Mouse (Mus musculus) midbrain, embryonic 16.5 days (tissue): ENCODE measurements around the gene Gm9903. TPM values are rescaled to one million over a fixed set of nuclear protein-coding genes. Genes with fewer than 3 reads are reported as not detected.
A peak's percentile ranks its signal among the peaks of the same experiment; 100 is the strongest.

Experiments
- ATAC-seq: fragments of 200-750 bp; cut with Nextera tagmentation; 2 replicates; pipeline ENCODE4 v1.8.0; 2017; ENCODE audit warnings: moderate TSS enrichment
- H3K27ac ChIP-seq: fragments of 300-500 bp; sonication (generic); 2 replicates; pipeline ENCODE4 v1.5.1; 2014; ENCODE audit warnings: mild to moderate bottlenecking, low read length, mixed read lengths
- H3K27me3 ChIP-seq: fragments of 300-500 bp; sonication (generic); 2 replicates; pipeline ENCODE4 v1.6.1; 2014; ENCODE audit warnings: low read depth, low read length, mixed read lengths; ENCODE audit not compliant: control insufficient read depth, insufficient read depth
- H3K36me3 ChIP-seq: fragments of 300-500 bp; sonication (generic); 2 replicates; pipeline ENCODE4 v1.6.1; 2014; ENCODE audit warnings: mild to moderate bottlenecking, low read length, moderate library complexity, mixed read lengths; ENCODE audit not compliant: control insufficient read depth, insufficient read depth
- H3K4me1 ChIP-seq: fragments of 300-500 bp; sonication (generic); 2 replicates; pipeline ENCODE4 v1.6.1; 2014; ENCODE audit warnings: mild to moderate bottlenecking, low read length, mixed read lengths; ENCODE audit not compliant: control insufficient read depth, insufficient read depth
- H3K4me2 ChIP-seq: fragments of 300-500 bp; sonication (generic); 2 replicates; pipeline ENCODE4 v1.6.1; 2014; ENCODE audit warnings: mild to moderate bottlenecking, low read length, mixed read lengths
- H3K4me3 ChIP-seq: fragments of 300-500 bp; sonication (generic); 2 replicates; pipeline ENCODE4 v1.5.1; 2014; ENCODE audit warnings: low read depth, mild to moderate bottlenecking, low read length, moderate library complexity, mixed read lengths
- H3K9ac ChIP-seq: fragments of 300-500 bp; sonication (generic); 2 replicates; pipeline ENCODE4 v1.6.1; 2014; ENCODE audit warnings: low read depth, low read length, mixed read lengths
- H3K9me3 ChIP-seq: fragments of 300-500 bp; sonication (generic); replicated peaks from 2 replicates; pipeline ENCODE4 v1.6.1; 2014; ENCODE audit warnings: mild to moderate bottlenecking, low read length, mixed read lengths; ENCODE audit not compliant: control insufficient read depth, poor library complexity, severe bottlenecking
- WGBS: fragments of 180-500 bp; shearing (Covaris S2); extraction: QIAGEN DNeasy Blood & Tissue Kit; methylation state at CpG from one replicate; pipeline ENCODE4 v1.1.7; 2014; 5-methylcytosine and 5-hydroxymethylcytosine counted together
- polyA plus RNA-seq: library from polyadenylated mRNA; unstranded; fragments of >200 nt; fragmentation: Nextera tagmentation; extraction: Ambion mirVana; gene quantifications from 2 replicates; pipeline ENCODE4 v1.2.1, GENCODE M21; 2015

Gm9903 gene
- polyA plus RNA-seq, 1 experiment from 2014 or later = 0.70 TPM

DNA sequence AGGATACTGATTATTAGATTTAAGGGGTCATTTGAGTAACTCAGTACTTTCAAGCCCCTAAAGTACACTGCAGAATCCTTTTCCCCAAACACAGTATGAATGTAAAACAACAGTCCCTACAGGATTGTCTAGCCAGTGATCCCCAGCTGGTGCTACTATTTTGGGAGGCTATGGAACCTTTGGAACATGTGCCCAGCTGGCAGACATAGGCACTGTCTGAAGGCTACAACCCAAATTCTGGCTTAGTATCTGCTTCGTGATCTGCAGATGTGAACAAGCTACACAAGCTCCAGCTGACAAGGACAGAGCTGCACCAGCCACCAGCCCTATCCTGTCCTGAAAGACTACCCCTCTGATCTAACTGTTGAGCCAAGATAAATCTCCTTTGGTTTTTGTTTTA is 2.8 kb downstream of the Gm9903 start:
- H3K36me3 ChIP-seq = no peaks in the 10 kb centered on the region
- H3K27me3 ChIP-seq = no peaks in the 10 kb centered on the region
- H3K9ac ChIP-seq = no peak overlapping the region
- H3K4me3 ChIP-seq = no peak overlapping the region
- H3K9me3 ChIP-seq = no peaks in the 10 kb centered on the region
- ATAC-seq = no peak
- peaks cover 16% of the 10 kb centered on the region for H3K4me1 ChIP-seq
- WGBS = 72% methylated on average over 1 of the region's 1 CpGs
- no peak overlapping the region for H3K27ac ChIP-seq
- H3K4me2 ChIP-seq = no peak overlapping the region

DNA sequence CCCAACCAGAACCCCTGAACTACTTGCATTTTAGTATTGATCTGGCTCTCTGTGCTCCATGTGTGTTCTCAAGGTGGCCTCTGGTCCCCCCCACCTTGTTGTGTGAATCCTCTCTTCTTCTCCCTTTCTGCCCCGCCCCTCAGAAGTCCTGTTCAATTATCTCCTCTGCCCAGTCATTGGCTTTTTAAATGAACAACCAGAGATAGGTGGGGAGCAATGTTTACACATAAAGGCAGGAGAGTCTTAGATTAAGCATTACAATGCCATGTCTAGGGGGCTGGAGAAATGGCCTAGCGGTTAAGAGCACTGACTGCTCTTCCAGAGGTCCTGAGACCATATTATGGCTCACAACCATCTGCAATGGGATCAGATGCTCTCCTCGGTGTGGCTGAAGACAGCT is 5.6 kb downstream of the Gm9903 start:
- 99% methylated on average over 3 of the region's 3 CpGs for WGBS
- no peak for ATAC-seq

DNA sequence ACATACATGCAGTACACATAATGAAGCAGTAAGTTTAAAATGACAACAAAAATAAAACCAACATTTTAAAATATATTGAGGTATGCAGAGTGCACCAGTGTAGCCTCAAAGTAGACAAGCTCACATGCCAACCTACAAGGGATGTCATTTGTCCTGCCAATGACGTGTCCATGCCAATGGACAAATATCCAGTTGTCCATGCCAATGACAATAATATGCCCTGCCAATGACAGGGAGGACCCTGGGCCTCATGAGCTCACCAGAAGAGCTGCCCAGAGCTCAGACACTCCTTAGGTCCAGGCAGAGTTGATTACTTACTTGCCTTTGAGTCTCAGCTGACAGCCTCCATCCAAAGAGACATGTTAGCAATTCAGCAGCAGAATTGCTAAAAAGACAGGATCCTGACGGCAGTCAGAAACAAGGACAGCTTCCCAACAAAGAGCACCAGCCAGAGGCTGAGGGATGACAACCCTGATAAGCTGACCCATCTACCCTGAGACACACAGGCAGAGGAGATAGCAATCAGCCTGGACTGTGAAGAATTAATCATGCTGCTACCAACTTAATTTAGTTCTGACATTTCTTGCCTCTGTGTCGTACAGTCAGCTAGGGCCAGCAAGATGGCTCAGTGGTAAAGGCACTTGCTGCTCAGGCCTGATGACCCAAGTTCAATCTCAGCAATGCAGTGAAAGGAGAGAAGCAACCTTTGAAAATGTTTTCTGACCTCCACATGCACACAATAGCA is 8.1 kb downstream of the Gm9903 start:
- no peak overlapping the region for H3K9ac ChIP-seq
- no peak overlapping the region for H3K4me2 ChIP-seq
- no peak overlapping the region for H3K27ac ChIP-seq
- H3K4me3 ChIP-seq = no peak overlapping the region
- H3K4me1 ChIP-seq = no peaks in the 10 kb centered on the region
- H3K27me3 ChIP-seq = no peaks in the 10 kb centered on the region
- no peaks in the 10 kb centered on the region for H3K9me3 ChIP-seq
- WGBS = 78% methylated on average over 3 of the region's 3 CpGs
- peaks cover 3% of the 10 kb centered on the region; the same call in 1 of the 2 replicates for H3K36me3 ChIP-seq
- ATAC-seq = no peak

More for the DNA sequence above, 5.6 kb downstream of the Gm9903 start:
- Histone ChIP-seq H3K4me3 (no peak overlapping the region), H3K9me3 (no peaks in the 10 kb centered on the region), H3K27me3 (no peaks in the 10 kb centered on the region), H3K36me3 (peaks cover 3% of the 10 kb centered on the region; the same call in 1 of the 2 replicates), H3K4me1 (peaks cover 3% of the 10 kb centered on the region; the same call in 1 of the 2 replicates), H3K9ac (no peak overlapping the region), H3K4me2 (no peak overlapping the region), H3K27ac (no peak overlapping the region)

DNA sequence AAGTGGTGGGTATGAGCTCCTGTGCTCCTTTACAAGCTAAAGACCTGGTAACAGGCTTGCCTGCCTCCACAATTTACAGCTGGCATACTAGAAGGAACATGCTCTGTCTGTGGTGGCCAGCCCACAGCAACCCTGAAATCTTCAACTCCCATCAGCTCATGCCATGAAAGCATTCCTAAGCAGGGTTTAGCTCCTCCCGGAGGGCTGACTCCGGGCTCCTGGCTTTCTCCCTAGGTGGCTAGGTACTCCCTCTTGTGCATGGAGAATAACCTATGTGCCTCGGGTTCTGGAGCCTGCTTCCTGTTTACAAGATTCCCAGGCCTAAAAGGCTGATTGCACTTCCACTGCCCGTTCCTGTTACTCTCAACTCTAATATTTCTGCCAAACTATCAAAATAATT is 9.1 kb downstream of the Gm9903 start:
- no peak overlapping the region for H3K4me2 ChIP-seq
- 63% methylated on average over 4 of the region's 4 CpGs for WGBS
- ATAC-seq = no peak
- no peaks in the 10 kb centered on the region for H3K27me3 ChIP-seq
- no peak overlapping the region for H3K4me3 ChIP-seq
- no peak overlapping the region for H3K27ac ChIP-seq
- no peaks in the 10 kb centered on the region for H3K9me3 ChIP-seq
- H3K36me3 ChIP-seq = peaks cover 9% of the 10 kb centered on the region; the same call in 1 of the 2 replicates
- no peaks in the 10 kb centered on the region for H3K4me1 ChIP-seq
- H3K9ac ChIP-seq = no peak overlapping the region

DNA sequence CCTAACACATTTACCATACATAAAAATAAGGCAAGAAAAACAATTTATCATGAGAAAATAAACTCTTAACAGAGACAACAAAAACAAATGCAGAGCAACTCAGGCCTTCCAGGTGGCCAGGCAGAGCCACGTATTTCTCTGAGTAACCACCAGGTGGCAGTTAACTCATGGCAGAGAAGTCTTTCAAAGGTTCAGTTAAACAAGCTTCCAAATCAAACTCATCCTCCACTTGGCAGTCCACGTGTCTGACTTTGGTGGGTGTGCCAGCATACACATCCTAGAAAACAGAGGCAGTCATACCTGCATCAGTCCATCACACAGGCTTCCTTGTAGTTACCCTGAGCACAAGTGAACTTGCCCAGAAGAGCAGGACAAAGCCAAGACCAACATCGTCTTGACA is 10.9 kb downstream of the Gm9903 start:
- Histone ChIP-seq H3K36me3 (peaks cover 14% of the 10 kb centered on the region), H3K9ac (no peak overlapping the region), H3K4me2 (no peak overlapping the region), H3K27ac (no peak overlapping the region), H3K4me3 (no peak overlapping the region), H3K27me3 (no peaks in the 10 kb centered on the region), H3K4me1 (no peaks in the 10 kb centered on the region), H3K9me3 (no peaks in the 10 kb centered on the region)
- peak; percentile 36; the same call in 1 of the 2 replicates for ATAC-seq
- WGBS = 40% methylated on average over 3 of the region's 3 CpGs

DNA sequence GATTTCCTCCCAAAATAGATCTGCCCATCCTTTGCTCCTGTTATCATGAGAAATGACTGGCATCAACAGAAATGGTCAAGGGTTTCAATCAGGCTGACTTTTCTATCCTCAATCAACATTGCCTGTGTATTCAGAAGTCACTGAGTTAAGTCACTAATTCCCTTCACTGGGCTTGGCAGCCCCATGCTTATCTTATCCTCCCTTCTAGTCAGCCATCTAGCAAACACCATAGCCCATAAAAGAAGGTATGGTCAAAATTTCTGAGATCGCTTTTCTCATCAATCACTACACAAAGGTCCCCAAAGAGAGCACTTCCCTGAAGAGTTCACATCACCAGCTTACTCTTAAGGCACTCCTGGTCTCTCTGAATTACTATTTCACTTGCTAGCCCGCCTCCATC is 21.3 kb downstream of the Gm9903 start:
- peak overlapping the region; percentile 98 for H3K27ac ChIP-seq
- no peaks in the 10 kb centered on the region for H3K27me3 ChIP-seq
- no peaks in the 10 kb centered on the region for H3K9me3 ChIP-seq
- H3K4me2 ChIP-seq = peak overlapping the region; percentile 70
- peaks cover 22% of the 10 kb centered on the region for H3K4me1 ChIP-seq
- WGBS = 20% methylated on average over 2 of the region's 2 CpGs
- H3K9ac ChIP-seq = peak overlapping the region; percentile 79
- H3K36me3 ChIP-seq = peaks cover 8% of the 10 kb centered on the region; the same call in 1 of the 2 replicates
- peak overlapping the region; percentile 80 for H3K4me3 ChIP-seq
- ATAC-seq = no peak

DNA sequence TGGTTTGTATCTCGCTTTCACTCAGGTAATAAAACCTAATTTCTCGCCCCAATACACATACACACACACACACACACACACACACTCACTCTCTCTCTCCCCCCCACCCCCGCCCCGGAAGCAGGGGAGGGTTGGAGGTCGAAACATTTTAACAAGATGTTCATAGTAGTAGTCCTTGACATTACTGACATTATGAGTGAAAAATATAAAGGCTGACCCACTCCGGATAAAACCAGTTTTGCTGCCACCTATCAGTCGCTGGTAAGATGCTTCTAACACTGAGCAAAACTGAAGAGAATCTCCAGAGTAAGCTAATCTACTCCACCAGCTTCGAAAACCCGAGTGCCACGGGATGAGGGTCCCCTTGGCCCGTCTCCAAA is 21.8 kb downstream of the Gm9903 start:
- peak overlapping the region; percentile 80 for H3K4me3 ChIP-seq
- ATAC-seq = peak; percentile 4; the same call in 1 of the 2 replicates
- no peaks in the 10 kb centered on the region for H3K9me3 ChIP-seq
- peak overlapping the region; percentile 98 for H3K27ac ChIP-seq
- no peaks in the 10 kb centered on the region for H3K27me3 ChIP-seq
- H3K4me1 ChIP-seq = peaks cover 27% of the 10 kb centered on the region
- H3K9ac ChIP-seq = peak overlapping the region; percentile 79
- WGBS = 0% methylated on average over 11 of the region's 11 CpGs
- peaks cover 8% of the 10 kb centered on the region; the same call in 1 of the 2 replicates for H3K36me3 ChIP-seq
- H3K4me2 ChIP-seq = peak overlapping the region; percentile 70

DNA sequence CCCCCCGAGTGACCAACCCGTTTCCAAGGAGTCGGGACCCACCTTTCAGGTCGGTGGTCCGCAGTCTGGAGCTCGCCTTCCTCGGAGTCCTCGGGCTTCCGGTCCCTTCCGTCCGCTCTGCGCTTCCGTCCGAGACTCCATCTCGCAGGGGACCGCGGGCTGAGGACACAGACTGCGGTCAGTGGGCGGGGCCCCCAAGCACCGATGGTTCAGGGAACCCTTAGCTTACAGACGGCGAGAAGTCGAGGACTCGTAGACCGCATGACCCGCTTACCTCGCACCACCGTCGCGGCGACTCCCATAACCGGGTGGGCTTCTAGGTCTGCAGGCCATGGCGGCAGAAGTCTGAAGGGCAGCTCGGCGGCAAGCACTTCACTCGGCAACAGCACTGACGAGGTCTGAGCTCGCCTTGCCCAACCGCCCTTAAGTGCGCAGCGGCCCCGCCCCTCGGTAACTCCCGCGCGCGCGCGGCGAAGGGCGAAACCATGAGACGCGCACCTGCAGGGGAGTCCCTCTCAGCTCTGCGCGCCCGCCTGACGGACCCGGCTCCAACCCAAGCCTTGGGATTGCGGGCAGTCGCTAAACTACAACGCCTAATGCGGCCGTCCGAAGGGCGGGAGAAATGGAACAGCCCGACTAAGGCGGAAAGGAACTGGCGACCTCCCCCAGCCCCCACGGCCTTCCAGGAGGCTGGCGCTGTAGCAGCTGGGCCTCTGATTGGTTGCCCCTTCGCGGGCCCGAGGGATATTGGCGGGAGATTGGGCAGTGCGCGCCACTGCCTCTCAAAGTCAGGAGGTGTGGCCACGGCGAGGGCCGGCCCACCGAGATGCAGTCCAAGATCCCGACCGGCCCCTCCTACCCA is 22.4 kb downstream of the Gm9903 start, which contains the start of gene Slbp:
Gene Slbp (minus strand): TSS at position 654 of the 862 bp plus-strand sequence.
- no peaks in the 10 kb centered on the region for H3K27me3 ChIP-seq
- H3K4me1 ChIP-seq = peaks cover 33% of the 10 kb centered on the region
- peak within 1 kb of the TSS; percentile 80 for H3K4me3 ChIP-seq
- peak; percentile 96 for ATAC-seq
- H3K4me2 ChIP-seq = peak within 1 kb of the TSS; percentile 70
- H3K36me3 ChIP-seq = peaks cover 8% of the 10 kb centered on the region; the same call in 1 of the 2 replicates
- WGBS = under 1% methylated on average over 82 of the region's 82 CpGs
- peak within 1 kb of the TSS; percentile 98 for H3K27ac ChIP-seq
- peak within 1 kb of the TSS; percentile 79 for H3K9ac ChIP-seq
- no peaks in the 10 kb centered on the region for H3K9me3 ChIP-seq
